Mouse (Mus musculus) layer of hippocampus, adult 2 months (tissue): ENCODE measurements at regions not wholly inside any gene's neighbourhood (a gene's known extent, or its start where the extent isn't known, plus 50 kb on each side); places are given as distances from the start of the nearest gene placed in this dataset.

Experiments used
- DNase-seq, 2 experiments: peaks; one replicate each; pipeline ENCODE4 v3.0.0; 2022; ENCODE audit warnings: low spot score in 2 of 2
- H3K27ac ChIP-seq: fragments of 200-600 bp; 2 replicates; pipeline ENCODE4 v1.8.1; 2022
- H3K4me3 ChIP-seq: fragments of 200-600 bp; 2 replicates; pipeline ENCODE4 v1.8.1; 2022; ENCODE audit warnings: mild to moderate bottlenecking
- CTCF ChIP-seq: fragments of 200-600 bp; conservative IDR thresholded peaks from 2 replicates; pipeline ENCODE4 v1.8.1; 2022; ENCODE audit warnings: antibody characterized with exemption, mild to moderate bottlenecking, moderate library complexity

DNA sequence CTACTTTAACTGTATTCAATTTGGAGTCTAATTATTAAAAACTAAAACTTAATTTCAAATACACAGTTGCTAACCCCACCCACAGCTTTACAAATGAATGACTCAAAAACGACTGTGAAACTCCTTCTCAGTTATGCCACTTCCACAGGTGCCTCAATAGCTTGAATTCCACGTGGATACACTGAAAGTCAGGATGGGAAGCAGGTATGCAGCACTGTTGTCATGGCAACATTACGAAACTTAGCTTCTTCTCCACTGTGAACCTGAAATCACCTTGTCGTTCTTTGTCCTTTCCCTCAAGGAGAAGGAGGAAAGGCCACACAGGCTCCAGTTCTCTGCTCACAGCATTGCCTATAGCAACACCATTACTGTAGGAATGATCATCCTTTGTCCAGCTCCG, 60.5 kb upstream of the Thrb start:
- TF ChIP-seq CTCF, result no peak
- no peak for DNase-seq
- Histone ChIP-seq H3K27ac (no peak overlapping the region), H3K4me3 (no peak overlapping the region)

DNA sequence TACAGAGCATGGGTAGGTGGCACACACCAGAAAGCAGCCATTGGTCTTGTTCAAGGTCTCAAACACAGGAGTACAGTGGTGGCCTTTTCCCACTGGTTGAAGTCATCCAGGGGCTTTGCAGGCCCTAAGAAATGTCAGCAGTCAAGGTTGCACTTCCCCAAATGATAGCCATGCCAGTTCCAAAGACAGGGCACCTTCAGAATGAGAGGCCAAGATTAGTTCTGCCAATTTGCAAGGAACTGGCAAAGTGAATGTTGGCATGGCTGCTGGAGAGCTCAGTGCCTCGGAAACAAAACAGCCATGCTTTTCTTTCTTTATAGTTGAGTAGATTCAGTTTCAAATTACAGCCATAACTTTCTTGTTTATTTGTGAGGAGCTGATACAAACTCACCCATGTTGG, 57.7 kb upstream of the Thrb start:
- Histone ChIP-seq H3K4me3 (no peak overlapping the region), H3K27ac (no peak overlapping the region)
- DNase-seq, result no peak
- TF ChIP-seq CTCF, result no peak

GRCm38 (mm10) chr14:17606018-17606417, 54.0 kb upstream of the Thrb start:
- H3K4me3 ChIP-seq, result no peak overlapping the region
- no peak for TF ChIP-seq CTCF
- no peak overlapping the region for H3K27ac ChIP-seq
- DNase-seq, result no peak

GRCm38 (mm10) chr14:17607186-17607585, 52.9 kb upstream of the Thrb start:
- peak; percentile 24 to 46 for DNase-seq
- H3K4me3 ChIP-seq, result no peak overlapping the region

More at GRCm38 (mm10) chr14:17607186-17607585, 52.9 kb upstream of the Thrb start:
- TF ChIP-seq CTCF, result no peak
- H3K27ac ChIP-seq, result no peak overlapping the region
